Mouse (Mus musculus) right cerebral cortex, postnatal 14 days (tissue): ENCODE measurements around the gene Gm11172.

Experiments used
- DNase-seq: peaks from one replicate; pipeline ENCODE4 v3.0.0; 2022

Gene Gm11172

GRCm38 (mm10) chr16:10812865-10813371 lies at the start of gene Gm11172:
Gene Gm11172 (plus strand): TSS chr16:10812915.
- no peak for DNase-seq

DNA sequence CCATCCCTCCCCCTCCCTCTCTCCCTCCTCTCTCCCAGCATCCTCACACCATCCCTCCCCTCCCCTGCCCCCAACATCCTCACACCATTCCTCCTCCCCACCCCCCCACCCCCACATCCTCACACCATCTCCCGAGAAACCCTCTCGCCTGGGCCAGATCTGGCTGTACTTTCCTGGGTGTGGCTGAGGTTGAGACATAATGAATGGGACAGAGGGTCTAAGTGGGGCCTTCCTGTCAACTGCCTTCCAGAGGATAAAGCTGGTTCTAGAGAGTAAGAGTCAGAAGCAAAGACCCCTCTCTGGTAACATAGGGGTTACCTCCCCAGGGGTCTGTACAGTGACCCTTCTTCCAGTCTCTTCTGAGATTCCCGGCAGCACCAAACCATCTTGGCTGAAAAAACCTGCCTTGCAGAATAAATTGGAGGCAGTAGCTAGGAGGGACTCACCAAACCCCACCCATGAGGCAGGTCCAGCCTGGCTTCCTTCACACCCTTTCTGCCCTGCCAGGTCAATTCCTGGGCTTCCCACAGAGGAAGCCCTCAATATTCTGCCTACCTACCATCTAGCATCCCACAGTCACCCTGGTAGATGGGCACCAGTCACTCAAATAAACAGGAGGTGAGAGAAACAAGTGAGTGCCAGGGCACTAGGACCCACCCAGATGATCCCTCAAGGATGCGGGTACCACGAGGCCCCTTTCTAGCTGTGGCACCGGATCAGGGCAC lies 49.0 kb upstream of the Gm11172 start:
- DNase-seq: no peak

DNA sequence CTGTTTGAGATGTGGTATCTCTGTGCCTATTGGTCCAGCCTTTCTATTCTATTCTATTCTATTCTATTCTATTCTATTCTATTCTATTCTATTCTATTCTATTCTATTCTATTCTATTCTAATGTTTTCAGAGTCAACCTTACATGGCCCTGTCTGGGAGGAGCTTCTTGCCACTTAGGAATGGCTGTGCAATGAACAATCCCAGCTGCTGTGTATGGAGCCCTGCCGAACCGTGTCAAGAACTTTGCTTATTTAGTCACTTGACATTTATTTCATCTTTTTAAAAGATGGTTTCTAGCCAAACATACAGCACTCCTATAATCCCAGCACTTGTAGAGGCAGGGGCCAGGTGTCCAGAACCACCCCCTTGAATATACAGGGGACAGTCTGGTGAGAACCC lies 48.4 kb upstream of the Gm11172 start:
- no peak for DNase-seq

GRCm38 (mm10) chr16:10767158-10767557 lies 45.6 kb upstream of the Gm11172 start:
- peak; percentile 59 for DNase-seq

DNA sequence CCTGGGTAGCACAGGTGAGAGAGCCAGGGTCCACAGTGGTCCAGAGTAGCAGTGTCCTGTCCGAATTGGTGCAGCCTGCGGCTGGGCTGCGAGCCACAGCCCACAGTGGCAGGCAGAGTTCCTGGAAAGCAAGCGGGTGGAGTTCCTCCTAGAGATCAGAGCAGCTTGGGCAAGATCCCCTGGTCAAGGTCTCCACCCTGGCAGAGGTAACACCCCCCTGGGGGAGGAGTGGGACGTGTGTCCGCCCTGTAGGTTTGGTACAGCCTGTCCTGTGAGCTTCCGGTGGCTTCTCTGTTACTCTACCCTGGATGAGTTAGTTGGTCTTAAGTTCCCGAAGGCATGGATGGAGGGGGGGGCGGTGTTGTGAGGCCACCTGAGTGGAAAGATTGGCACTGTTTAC lies 43.9 kb upstream of the Gm11172 start:
- no peak for DNase-seq

DNA sequence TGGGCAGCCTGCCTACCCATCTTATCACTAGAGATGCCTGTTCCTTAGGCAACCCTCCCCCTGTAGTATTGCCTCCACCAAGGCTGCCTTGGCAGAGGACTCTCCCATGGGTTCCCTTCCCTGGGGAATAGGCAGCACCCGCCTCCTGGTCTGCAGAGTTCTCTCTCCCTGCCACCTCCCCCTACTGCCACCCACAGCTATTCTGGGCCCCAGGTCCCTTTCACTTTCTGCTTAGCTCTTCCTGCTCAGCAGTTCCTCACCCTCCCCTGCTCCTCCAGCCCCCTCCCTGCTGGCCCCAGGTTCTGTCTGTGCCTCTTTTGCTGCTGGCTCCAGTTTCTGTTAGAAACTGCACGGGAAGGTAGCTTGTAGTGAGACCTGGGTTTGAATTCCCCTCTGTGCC lies 43.1 kb upstream of the Gm11172 start:
- DNase-seq: no peak

DNA sequence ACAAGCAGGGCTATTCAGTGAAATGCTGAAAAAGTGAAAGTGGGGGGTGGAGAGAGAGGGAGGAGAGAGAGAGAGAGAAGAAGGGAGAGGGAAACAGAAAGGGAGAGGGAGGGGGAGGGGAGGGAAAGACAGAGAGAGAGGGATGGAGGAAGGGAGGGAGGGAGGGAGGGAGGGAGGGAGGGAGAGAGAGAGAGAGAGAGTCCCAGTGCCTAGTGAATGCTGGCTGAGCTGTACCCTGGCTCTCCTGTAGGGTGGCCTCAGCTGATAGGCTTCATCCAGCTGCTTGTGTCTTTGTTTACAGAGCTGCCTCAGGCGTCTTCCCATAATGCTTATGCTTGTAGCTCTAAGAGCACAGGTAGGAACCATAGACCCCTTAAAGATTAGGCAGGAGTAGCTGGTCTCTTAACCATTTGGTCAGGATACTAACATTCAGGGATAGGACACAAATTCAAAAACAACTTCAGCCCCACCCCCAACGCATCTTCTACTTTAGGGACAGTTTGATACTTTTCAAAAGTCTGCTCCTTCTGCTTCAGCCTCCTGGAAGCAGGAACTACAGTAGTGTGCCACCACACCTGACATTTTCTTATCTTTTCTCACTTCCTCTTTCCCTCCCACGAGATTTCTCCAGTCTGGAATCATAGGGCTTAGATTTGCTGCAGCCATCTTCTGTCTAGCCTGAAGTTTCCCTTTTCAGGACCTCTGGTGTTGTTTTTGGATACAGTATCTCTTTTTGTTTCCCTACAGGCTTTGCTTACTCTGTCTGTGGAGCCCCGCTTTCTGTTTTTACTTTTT lies 42.0 kb upstream of the Gm11172 start:
- no peak for DNase-seq

DNA sequence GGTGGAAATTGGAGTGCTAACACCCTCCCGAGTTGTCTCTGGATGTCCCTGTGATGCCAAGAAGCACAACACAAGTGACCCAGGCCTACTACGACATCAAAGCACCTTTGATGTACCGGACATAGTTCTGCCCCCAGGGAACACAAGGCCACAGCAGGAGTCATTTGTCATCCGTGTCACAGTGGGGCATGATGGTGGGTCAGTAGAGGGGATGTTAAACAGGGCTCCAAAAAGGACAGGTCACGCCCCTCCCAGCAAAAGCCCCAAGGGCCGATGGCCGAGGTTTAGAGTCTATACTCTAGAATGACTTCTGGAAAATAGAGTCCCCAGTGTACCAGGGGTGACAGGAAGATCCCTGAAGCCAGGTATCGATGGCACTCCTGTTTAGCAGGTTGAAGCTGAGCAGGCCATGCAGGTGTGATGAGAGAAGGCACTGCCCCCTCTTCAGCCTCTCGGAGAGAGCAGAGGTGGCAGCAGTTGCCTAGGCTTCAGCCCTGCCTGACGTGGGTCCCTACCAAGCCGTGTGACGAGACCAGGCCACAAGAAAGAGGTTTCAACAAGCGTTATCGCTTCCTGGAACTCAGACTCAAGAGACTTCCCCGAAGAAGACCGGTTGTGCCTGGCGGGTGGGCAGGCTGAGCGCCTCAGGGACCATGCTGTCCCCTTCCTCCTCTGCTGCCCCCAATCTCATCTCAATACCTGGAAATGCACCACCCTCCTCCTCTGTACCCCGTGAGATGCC lies 40.8 kb upstream of the Gm11172 start:
- DNase-seq: no peak

GRCm38 (mm10) chr16:10773543-10773942 lies 39.2 kb upstream of the Gm11172 start:
- no peak for DNase-seq

GRCm38 (mm10) chr16:10774726-10775125 lies 38.0 kb upstream of the Gm11172 start:
- DNase-seq: no peak

DNA sequence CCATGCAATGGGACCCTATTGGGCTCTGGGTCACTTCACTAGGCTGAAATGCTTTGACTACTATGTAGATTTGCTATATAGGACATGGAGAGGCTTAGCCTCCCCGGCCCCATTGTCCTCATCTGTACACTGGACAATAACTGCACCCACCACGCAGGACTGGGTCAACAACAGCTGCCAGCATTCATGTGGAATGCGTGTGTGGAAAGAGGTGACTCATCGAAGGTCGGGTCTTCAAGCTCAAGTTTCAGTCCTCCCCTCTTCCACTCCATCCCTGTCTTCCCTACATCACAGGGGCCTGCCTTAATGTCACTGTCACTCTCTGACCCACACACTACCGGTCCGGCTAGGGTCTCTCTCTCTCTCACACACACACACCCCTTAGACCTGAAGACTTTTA lies 36.4 kb upstream of the Gm11172 start:
- no peak for DNase-seq

DNA sequence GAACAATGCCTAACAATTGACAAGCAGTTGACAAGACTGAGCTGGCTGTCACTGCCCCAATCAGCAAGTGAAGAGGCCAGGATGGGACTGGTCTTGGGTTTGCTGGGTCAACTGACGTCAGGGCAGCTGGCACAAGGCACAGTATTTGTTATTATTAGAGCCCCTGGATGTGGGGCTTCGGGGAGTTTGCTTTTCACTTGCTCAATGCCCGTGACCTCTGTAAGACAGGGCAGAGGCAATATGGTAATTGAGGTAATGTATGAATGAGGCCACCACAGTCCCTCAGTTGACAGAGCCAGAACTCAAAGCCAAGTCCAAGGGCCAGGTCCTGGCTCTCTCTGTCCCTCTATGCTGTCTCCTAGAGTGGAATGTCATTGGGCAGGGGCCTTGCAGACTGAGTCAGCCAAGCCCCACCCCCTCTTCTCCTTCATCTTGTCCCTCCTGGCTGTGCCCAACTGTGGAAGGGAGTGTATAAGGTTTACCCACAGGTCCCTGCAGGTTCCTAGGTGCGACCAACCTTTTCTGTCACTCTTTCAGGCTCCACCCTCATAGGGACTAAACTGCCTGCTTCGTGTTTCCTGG lies 35.0 kb upstream of the Gm11172 start:
- DNase-seq: no peak

- no peak for DNase-seq
Observed at GRCm38 (mm10) chr16:10780631-10781120, 32.0 kb upstream of the Gm11172 start.

- DNase-seq: no peak
Observed at GRCm38 (mm10) chr16:10781862-10782371, 30.8 kb upstream of the Gm11172 start.

GRCm38 (mm10) chr16:10782377-10783151 lies 30.2 kb upstream of the Gm11172 start:
- no peak for DNase-seq

GRCm38 (mm10) chr16:10783152-10783434 lies 29.6 kb upstream of the Gm11172 start:
- no peak for DNase-seq

GRCm38 (mm10) chr16:10783451-10783850 lies 29.3 kb upstream of the Gm11172 start:
- DNase-seq: no peak

- peak; percentile 47 for DNase-seq
Observed at GRCm38 (mm10) chr16:10783883-10784792, 28.6 kb upstream of the Gm11172 start.

DNA sequence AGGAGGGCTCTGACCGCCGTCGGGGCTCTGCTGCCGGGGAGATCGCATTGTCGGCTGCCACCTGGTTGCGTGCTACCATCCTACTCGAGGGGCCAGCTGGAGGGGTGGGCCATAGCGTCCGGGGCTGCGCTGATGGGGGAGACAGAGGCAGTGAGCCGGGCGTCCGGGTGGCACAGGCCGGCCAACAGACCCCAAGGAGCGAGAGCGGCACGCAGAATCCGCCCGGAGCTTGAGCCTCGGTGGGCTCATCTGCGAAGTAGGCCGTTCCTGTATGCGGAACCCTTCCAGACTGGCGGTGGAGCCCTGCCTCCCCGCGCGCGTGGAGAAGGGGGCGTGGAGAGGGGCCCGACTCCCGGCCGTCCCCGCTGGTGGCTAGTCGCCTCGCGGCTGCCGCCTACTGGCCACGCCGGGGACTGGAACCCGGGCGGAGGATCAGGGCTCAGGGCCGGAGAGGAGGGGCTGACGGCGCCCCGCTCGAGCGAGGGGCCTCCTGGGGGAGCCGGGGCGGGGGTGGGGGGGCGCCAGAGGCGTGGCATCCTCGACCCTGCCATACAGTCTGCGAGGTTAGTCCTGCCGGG lies 27.8 kb upstream of the Gm11172 start:
- DNase-seq: peak; percentile 87
